Comparison of ENCODE assay signal across 8 mouse cellular contexts in genomic region chr12:112743168-112743975, GRCm38 (mm10). TPM values are rescaled to one million over a fixed set of nuclear protein-coding genes. Genes with fewer than 3 reads are reported as not detected.
DNase-seq lines count a peak whose midpoint lies in the region; ATAC-seq and TF ChIP-seq lines count a peak whose summit lies in the region.

No protein-coding gene starts in this region.

- H3K27ac ChIP-seq in embryonic facial prominence, embryonic 13.5 days: peak overlapping the region; percentile 69; the same call in 1 of the 2 replicates
- peak overlapping the region; percentile 90 for H3K27ac ChIP-seq in heart, adult 2 months
- H3K27ac ChIP-seq in limb, embryonic 14.5 days (replicated peaks; ENCODE audit: low read depth, low read length): 0 out of 2 replicates have a peak overlapping the region, but pooled peaks have one; percentile 43

- no peak overlapping the region for H3K4me3 ChIP-seq in embryonic facial prominence, embryonic 13.5 days
- H3K4me3 ChIP-seq in heart, adult 2 months: peak overlapping the region; percentile 32
- H3K4me3 ChIP-seq in limb, embryonic 14.5 days (replicated peaks; ENCODE audit: low read length): no peak overlapping the region

- peak overlapping the region; percentile 62 for H3K9ac ChIP-seq in embryonic facial prominence, embryonic 13.5 days
- H3K9ac ChIP-seq in heart, adult 2 months (ENCODE audit: low read depth, low read length): peak overlapping the region; percentile 45
- no peak overlapping the region; the same call in 1 of the 2 replicates for H3K9ac ChIP-seq in limb, embryonic 14.5 days (ENCODE audit: low read depth, low read length, severe bottlenecking)

- peaks cover 69% of the 10 kb centered on the region for H3K36me3 ChIP-seq in embryonic facial prominence, embryonic 13.5 days
- H3K36me3 ChIP-seq in heart, adult 2 months (ENCODE audit: control insufficient read depth, insufficient read depth, low read length): no peaks in the 10 kb centered on the region
- peaks cover 51% of the 10 kb centered on the region for H3K36me3 ChIP-seq in limb, embryonic 14.5 days (ENCODE audit: control insufficient read depth, insufficient read depth, low read length)

- H3K9me3 ChIP-seq in embryonic facial prominence, embryonic 13.5 days: no peaks in the 10 kb centered on the region
- no peaks in the 10 kb centered on the region for H3K9me3 ChIP-seq in limb, embryonic 14.5 days (ENCODE audit: control insufficient read depth, low read length)

- intact Hi-C loops in heart, adult 2 months (cut with DNase I): no loop called here

- 49% methylated on average over 25 of the region's 25 CpGs for WGBS in embryonic facial prominence, embryonic 13.5 days
- WGBS in heart, adult 2 months: 27% methylated on average over 25 of the region's 25 CpGs
- 54% methylated on average over 25 of the region's 25 CpGs for WGBS in limb, embryonic 14.5 days

- H3K4me2 ChIP-seq in embryonic facial prominence, embryonic 13.5 days: no peak overlapping the region; the same call in 1 of the 2 replicates
- no peak overlapping the region for H3K4me2 ChIP-seq in limb, embryonic 14.5 days (replicated peaks; ENCODE audit: low read depth, low read length, severe bottlenecking)

- ATAC-seq in embryonic facial prominence, embryonic 13.5 days (ENCODE audit: insufficient number of reproducible peaks, insufficient read depth, low FRiP score, low TSS enrichment, low read depth): peak; percentile 75
- ATAC-seq in limb, embryonic 14.5 days (ENCODE audit: low FRiP score, low read depth): peak; percentile 75

- H3K4me1 ChIP-seq in embryonic facial prominence, embryonic 13.5 days: peaks cover 24% of the 10 kb centered on the region
- H3K4me1 ChIP-seq in heart, adult 2 months (ENCODE audit: control insufficient read depth, insufficient read depth, low read length): peaks cover 7% of the 10 kb centered on the region
- H3K4me1 ChIP-seq in limb, embryonic 14.5 days (ENCODE audit: control insufficient read depth, insufficient read depth, low read length): peaks cover 3% of the 10 kb centered on the region; the same call in 1 of the 2 replicates

- no peaks in the 10 kb centered on the region for H3K79me2 ChIP-seq in heart, adult 2 months (replicated peaks; ENCODE audit: control insufficient read depth, insufficient read depth, low read length)

- TF ChIP-seq POLR2A in heart, adult 2 months (IDR thresholded peaks at IDR 0.05; ENCODE audit: insufficient read depth, low read depth, low read length): peak; percentile 37; the same call in 1 of the 2 replicates
- TF ChIP-seq POLR2A in limb, embryonic 14.5 days (IDR thresholded peaks at IDR 0.05; ENCODE audit: borderline replicate concordance, extremely low read depth, insufficient read depth, insufficient read length): no peak

- no peak; the same call in 1 of the 2 replicates for TF ChIP-seq CTCF in heart, adult 2 months (IDR thresholded peaks at IDR 0.05)

- DNase-seq in 3134 (ENCODE audit: extremely low read depth, insufficient read length, low spot score): peak; percentile 57
- peak; percentile 86 for DNase-seq in adrenal gland, postnatal 10 days
- DNase-seq in heart, adult 2 months: peak; percentile 85 to 87
- peak; percentile 64 to 80 for DNase-seq in kidney, adult 8-10 months
- DNase-seq in limb, embryonic 14.5 days (ENCODE audit: low spot score): peak; percentile 91
- DNase-seq in monocyte, adult 2 months (ENCODE audit: low read depth in 1 of 2, low spot score in 2 of 2): peak; percentile 46 to 64
- DNase-seq in spleen, postnatal 4 days (ENCODE audit: low spot score in 2 of 2): peak; percentile 74 to 88

- H3K27me3 ChIP-seq in embryonic facial prominence, embryonic 13.5 days: no peaks in the 10 kb centered on the region
- H3K27me3 ChIP-seq in heart, adult 2 months (ENCODE audit: control insufficient read depth, insufficient read depth, low read length): no peaks in the 10 kb centered on the region
- no peaks in the 10 kb centered on the region for H3K27me3 ChIP-seq in limb, embryonic 14.5 days (ENCODE audit: control insufficient read depth, insufficient read depth, low read length)

- peak; percentile 68 for TF ChIP-seq EP300 in heart, adult 2 months (IDR thresholded peaks at IDR 0.05; ENCODE audit: insufficient read depth, low read depth, low read length)

RNA-seq across cellular contexts. Expression of gene Pld4, which starts 17.1 kb away (rescaled TPM):
- total RNA-seq in adrenal gland, postnatal 10 days (2021): 10 to 100 TPM; 10.8 to 13.4 TPM
- 6.1 and 7.3 TPM in 2 replicates for polyA plus RNA-seq in embryonic facial prominence, embryonic 13.5 days (2015; fragmentation: Nextera tagmentation; extraction: Ambion mirVana)
- 1 to 10 TPM; 6.6 to 6.8 TPM for total RNA-seq in heart, adult 2 months (2021)
- polyA plus RNA-seq in heart, adult 2 months (2012; rRNA removed): 17.2 and 23.5 TPM in 2 replicates
- polyA plus RNA-seq in limb, embryonic 14.5 days (2012; rRNA removed): 15.7 and 16.9 TPM in 2 replicates
- 13.4 and 14.0 TPM in 2 replicates for polyA plus RNA-seq in limb, embryonic 14.5 days (2014; fragmentation: Nextera tagmentation; extraction: Ambion mirVana)

RNA-seq across cellular contexts. Expression of gene Cep170b, which starts 23.1 kb away (rescaled TPM):
- 10 to 100 TPM; 28.8 to 29.6 TPM for total RNA-seq in adrenal gland, postnatal 10 days (2021)
- 13.8 and 16.7 TPM in 2 replicates for polyA plus RNA-seq in embryonic facial prominence, embryonic 13.5 days (2015; fragmentation: Nextera tagmentation; extraction: Ambion mirVana)
- 10 to 100 TPM; 10.8 to 11.5 TPM for total RNA-seq in heart, adult 2 months (2021)
- polyA plus RNA-seq in heart, adult 2 months (2012; rRNA removed): 9.6 and 10.7 TPM in 2 replicates
- 30.1 and 36.9 TPM in 2 replicates for polyA plus RNA-seq in limb, embryonic 14.5 days (2012; rRNA removed)
- polyA plus RNA-seq in limb, embryonic 14.5 days (2014; fragmentation: Nextera tagmentation; extraction: Ambion mirVana): 21.3 and 23.6 TPM in 2 replicates

RNA-seq across cellular contexts. Expression of gene Ahnak2, which starts 59.1 kb away (rescaled TPM):
- 10 to 100 TPM in 1 of 2 experiments, 1 to 10 TPM in 1; 9.4 to 13.5 TPM for total RNA-seq in adrenal gland, postnatal 10 days (2021)
- polyA plus RNA-seq in embryonic facial prominence, embryonic 13.5 days (2015; fragmentation: Nextera tagmentation; extraction: Ambion mirVana): 0.95 and 1.2 TPM in 2 replicates
- 10 to 100 TPM; 14.8 to 15.7 TPM for total RNA-seq in heart, adult 2 months (2021)
- polyA plus RNA-seq in heart, adult 2 months (2012; rRNA removed): 5.4 and 7.5 TPM in 2 replicates
- polyA plus RNA-seq in limb, embryonic 14.5 days (2012; rRNA removed): 2.1 and 2.5 TPM in 2 replicates
- polyA plus RNA-seq in limb, embryonic 14.5 days (2014; fragmentation: Nextera tagmentation; extraction: Ambion mirVana): 3.3 TPM in 2 replicates
